Mouse (Mus musculus) heart, postnatal 0 days (tissue): ENCODE measurements around the gene Cwc25.

Experiments
- CTCF ChIP-seq: IDR thresholded peaks from 2 replicates; pipeline ENCODE4 v1.5.1; 2016; ENCODE audit warnings: antibody characterized with exemption, control low read depth, low read depth
- EP300 ChIP-seq: IDR thresholded peaks from 2 replicates; pipeline ENCODE4 v1.6.1; 2016; ENCODE audit warnings: antibody characterized with exemption, low read depth

GRCm38 (mm10) chr11:97810970-97811369, 44.6 kb upstream of the Cwc25 start:
- TF ChIP-seq CTCF (no peak), EP300 (no peak)
